Mouse (Mus musculus) T-helper 17 cell (primary cell): ENCODE measurements around the gene Pus7l.

Experiments
- in situ Hi-C, 2 experiments: fragments of 300-600 bp; cut with MboI, MseI; formaldehyde crosslinking; loops; 1 replicate in 1 of 2; 2 replicates in 1 of 2; pipeline ENCODE4 v1.15.1; 2025; ENCODE audit warnings: high pct_unique_total_duplicates in 2 of 2

The Pus7l gene

GRCm38 (mm10) chr15:94543409-94544051 lies at the start of gene Pus7l, which contains the start of gene Irak4:
Gene Pus7l, minus strand, starts transcription at chr15:94543547.
Gene Irak4, plus strand, starts transcription at chr15:94543643.
- in situ Hi-C loops = loop anchor here in 1 of 2 experiments (10.0 kb wide), 1 partner anchor 1149 kb away; the partner anchor contains the start of genes Pphln1 and Zcrb1

GRCm38 (mm10) chr15:94591356-94591755 lies 48.0 kb upstream of the Pus7l start:
- in situ Hi-C loops = no loop called here

DNA sequence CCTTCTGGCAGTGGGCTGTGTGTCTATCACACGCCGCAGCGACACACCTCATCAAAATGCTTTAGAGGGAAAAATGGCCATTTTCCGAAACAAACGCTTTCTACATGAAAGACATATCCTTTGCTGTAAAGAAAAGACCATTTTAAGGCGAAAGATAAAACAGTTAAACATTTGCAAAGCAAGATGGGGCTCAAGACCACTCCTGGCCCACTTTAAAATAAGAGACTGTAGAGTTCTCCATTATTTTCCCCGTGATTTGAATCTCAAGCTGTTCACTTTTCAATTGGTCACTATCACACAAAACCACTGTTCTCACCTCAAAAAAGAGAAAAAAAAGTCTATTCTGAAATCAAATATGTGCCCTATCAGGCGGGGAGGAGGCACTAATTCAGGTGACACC lies 46.7 kb upstream of the Pus7l start:
- in situ Hi-C loops = no loop called here

- in situ Hi-C loops = no loop called here
These were observed 46.1 kb upstream of the Pus7l start, which contains the start of gene Twf1 for GRCm38 (mm10) chr15:94589219-94590075. Gene Twf1, minus strand, starts transcription at chr15:94589889.

- in situ Hi-C loops = no loop called here
These were observed 44.7 kb upstream of the Pus7l start for GRCm38 (mm10) chr15:94587826-94588715.

DNA sequence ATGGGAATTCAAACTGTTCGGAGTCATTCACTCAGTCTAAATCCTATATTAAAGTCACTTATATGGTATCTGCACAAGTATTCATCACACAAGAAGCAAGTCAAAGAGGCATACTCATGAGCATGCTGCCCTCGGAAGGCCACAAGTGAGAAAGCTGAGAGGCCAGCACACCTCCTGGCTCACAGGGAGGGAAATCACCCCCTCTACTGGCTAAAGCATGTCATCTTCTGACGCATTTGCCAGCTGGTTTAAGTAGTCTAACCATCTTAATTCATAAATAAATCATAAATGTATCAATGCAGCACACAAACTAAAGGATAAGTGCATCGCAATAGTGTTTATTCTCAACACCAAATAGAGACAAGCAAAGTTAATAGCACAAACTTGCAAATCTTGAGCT lies 41.4 kb upstream of the Pus7l start:
- in situ Hi-C loops = no loop called here

GRCm38 (mm10) chr15:94583153-94583552 lies 39.8 kb upstream of the Pus7l start:
- in situ Hi-C loops = no loop called here

DNA sequence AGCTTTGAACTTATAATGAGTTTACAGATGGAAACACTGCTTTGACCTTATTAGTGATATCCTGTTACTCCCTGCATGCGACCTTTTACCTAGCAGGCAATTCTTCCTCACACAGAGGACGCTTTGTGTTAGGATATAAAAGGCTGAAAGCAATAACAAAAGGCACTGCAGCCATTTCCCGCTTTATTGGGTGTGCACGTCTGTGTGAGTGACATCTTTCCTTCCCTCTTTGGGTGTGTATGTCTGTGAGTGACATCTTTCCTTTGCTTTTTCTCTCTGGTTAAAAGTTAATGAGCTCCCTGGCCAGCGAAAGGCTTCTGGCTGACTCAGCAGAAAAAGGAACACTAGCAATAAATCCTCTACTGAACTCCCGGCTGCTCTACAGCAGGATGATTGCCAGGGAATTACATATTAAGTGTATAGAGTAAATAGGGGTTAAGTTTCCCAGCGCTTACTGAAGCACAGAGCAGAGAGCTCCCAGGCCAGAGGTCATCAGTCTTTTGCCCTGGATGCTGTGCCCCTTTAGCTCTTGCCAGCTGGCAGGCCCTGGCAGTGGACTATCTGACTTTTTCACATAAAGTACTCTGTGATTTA lies 38.8 kb upstream of the Pus7l start:
- in situ Hi-C loops = no loop called here

DNA sequence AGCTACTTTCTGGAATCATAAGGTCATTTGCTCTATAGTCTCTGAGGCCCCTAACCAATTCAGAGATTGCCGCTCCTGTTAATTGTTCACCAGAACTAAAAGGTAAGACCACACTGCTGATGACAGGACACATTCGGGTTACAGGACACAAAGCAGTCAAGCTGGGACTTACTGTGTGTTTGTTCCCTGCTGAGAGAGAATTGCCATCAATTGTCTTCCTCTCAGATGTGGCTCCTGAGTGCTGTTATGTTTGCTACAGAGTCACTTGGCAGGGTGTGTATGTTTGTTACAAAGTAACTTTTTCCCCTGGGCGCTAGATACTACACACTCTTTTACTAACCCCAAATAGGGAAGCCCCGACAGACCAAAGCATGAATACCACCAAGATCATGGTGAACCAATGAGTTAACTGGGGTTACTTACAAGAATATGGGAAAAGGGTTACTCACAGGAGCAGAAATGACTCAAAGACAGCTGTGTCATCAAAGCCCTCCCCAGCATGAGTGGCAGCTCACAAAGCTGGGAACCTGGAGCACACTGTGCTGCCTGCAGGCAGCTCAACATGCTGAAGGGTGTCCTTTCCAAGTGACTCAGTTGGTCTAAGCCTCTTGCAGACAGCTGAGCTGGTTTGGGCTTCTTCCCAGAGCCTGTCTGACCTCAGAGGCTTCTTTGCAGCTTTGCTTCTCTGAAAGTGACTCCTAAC lies 31.4 kb upstream of the Pus7l start:
- in situ Hi-C loops = loop anchor here (10.0 to 25.0 kb wide), 4 partner anchors 1213 to 1713 kb away; partner anchors contain the start of genes Ano6 (in 1 of the 2) and Arid2 (in 1 of the 2)

GRCm38 (mm10) chr15:94572746-94573145 lies 29.4 kb upstream of the Pus7l start:
- in situ Hi-C loops = loop anchor here (10.0 to 25.0 kb wide), 4 partner anchors 1215 to 1715 kb away; partner anchors contain the start of genes Ano6 (in 1 of the 2) and Arid2 (in 1 of the 2)

- in situ Hi-C loops = loop anchor here (10.0 to 25.0 kb wide), 4 partner anchors 1216 to 1716 kb away; partner anchors contain the start of genes Ano6 (in 1 of the 2) and Arid2 (in 1 of the 2)
These were observed 28.2 kb upstream of the Pus7l start for GRCm38 (mm10) chr15:94571501-94571900.

DNA sequence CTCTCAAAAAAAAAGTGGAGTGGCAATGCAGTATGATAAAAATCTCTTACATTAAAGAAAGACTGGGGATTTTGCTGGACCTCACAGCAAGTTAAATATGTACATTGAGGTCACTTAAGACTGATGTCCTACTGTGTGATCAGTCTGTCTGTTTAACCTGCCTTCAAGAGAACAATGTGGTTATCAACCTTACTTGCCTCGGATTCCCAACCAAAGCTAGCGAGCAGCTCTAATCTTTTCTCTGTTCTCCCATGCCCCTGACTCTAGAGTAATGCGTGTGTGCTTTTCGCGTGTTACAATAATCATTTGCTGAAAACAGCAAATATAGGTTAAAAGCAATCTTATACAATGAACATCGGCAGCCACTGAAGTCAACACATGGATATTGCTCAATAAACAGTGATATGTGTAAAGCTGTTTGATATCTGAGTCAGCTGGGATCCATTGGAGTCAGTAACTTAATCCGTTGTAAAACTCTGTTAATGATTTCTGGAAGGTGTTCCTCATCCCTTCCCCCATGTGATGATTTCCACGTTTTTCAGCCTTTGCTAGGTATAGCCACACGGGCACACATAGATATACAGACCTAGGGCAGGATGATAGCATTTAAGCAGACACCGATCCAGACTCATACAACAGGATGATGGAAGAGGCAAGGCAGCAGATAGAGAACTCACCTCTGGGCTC lies 25.3 kb upstream of the Pus7l start:
- in situ Hi-C loops = loop anchor here (10.0 to 25.0 kb wide), 4 partner anchors 1219 to 1726 kb away; partner anchors contain the start of genes Ano6 (in 1 of the 2) and Arid2 (in 1 of the 2)

DNA sequence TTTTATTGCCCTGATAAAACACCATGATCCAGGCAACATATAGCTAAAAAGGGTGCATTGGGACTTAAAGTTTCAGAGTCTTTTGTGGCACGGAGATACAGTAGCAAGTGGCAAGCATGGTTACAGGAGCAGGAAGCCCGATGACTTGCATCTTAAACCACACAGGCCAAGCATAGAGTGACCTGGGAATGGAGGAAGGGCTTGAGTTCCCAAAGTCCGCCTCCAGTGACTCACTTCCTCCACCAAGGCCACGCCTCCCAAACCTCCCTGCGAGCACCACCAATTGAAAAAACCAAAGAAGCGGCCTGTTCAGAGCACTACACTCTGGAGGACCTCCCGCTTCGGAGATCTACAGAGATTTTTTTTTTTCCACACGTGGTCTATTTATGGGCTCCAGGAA lies 22.5 kb upstream of the Pus7l start:
- in situ Hi-C loops = loop anchor here (10.0 to 25.0 kb wide), 4 partner anchors 1221 to 1729 kb away; partner anchors contain the start of genes Ano6 (in 1 of the 2) and Arid2 (in 1 of the 2)

DNA sequence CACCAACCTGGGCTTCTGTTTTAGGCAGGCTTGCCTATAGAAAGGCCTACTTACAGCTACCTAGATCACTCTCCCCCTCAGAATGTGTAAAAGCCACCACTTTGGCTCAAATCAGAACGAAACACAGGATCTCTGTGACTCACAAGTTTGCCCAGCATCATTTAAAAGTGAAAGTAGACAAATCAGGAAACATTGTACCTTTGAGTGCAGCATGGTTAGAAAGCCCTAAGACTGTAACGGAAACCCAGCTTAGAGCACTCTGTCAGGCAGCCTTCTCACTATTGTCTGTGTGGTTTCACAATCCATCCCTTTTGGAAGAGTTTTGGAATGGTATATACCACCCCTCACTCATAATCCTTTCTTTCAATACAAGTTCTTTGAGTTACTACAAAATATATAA lies 21.6 kb upstream of the Pus7l start:
- in situ Hi-C loops = loop anchor here (10.0 to 25.0 kb wide), 4 partner anchors 1222 to 1730 kb away; partner anchors contain the start of genes Ano6 (in 1 of the 2) and Arid2 (in 1 of the 2)

DNA sequence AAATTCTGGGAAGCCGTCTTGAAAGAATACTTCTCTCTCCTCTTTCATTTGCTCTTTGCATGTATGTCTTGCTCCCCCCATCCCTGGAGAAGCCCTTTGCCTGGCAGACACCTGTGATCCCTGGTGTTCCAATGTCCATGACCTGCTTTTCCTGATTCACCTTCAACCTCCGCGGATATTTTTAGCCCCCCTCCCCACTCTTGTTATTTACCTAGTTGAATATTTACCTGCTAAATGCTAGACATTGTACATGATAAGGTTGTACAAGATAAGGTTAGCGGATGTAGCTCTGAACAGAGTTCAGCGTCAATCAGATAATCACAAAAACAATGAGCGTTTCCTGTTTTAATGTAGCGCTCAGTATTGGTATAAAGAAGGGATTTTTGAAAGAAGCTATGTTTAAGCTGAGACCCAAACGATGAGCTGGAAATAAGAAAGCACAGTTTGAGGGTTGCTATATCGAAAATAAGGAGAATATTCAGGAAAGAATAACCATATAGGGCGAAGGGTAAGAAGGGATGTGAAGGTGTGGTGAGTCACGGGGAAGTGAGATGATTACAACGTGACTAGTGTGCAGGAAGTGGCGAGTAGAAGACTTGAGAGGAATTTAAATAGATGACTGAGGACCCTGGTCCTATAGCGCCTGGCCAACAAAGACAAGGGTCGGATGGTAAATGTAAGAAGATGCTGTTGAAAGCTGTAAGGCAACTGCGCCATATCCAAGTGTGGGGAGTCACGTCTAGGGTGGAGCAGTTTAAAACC lies 15.7 kb upstream of the Pus7l start:
- in situ Hi-C loops = loop anchor here (5.0 to 25.0 kb wide), 6 partner anchors 38 to 1728 kb away; partner anchors contain the start of genes Ano6 (in 1 of the 2) and Arid2 (in 1 of the 2)

GRCm38 (mm10) chr15:94557442-94557841 lies 14.1 kb upstream of the Pus7l start:
- in situ Hi-C loops = loop anchor here (5.0 to 25.0 kb wide), 6 partner anchors 40 to 1730 kb away; partner anchors contain the start of genes Ano6 (in 1 of the 2) and Arid2 (in 1 of the 2)

- in situ Hi-C loops = loop anchor here (25.0 kb wide), 3 partner anchors 1234 to 1734 kb away; partner anchors contain the start of genes Ano6 (in 1 of the 2) and Arid2 (in 1 of the 2)
These were observed 10.2 kb upstream of the Pus7l start for GRCm38 (mm10) chr15:94553536-94553935.

GRCm38 (mm10) chr15:94544844-94545243 lies 1.5 kb upstream of the Pus7l start:
- in situ Hi-C loops = loop anchor here (5.0 to 10.0 kb wide), 2 partner anchors 57 to 1150 kb away; partner anchors contain the start of genes Pphln1 (in 1 of the 2) and Zcrb1 (in 1 of the 2)
